Mouse (Mus musculus): ENCODE measurements around the gene Adat1. TPM values are rescaled to one million over a fixed set of nuclear protein-coding genes. Genes with fewer than 3 reads are reported as not detected.

Gene Adat1
- polyA plus RNA-seq, 1 experiment from 2014 or later: 14.0 TPM

DNA sequence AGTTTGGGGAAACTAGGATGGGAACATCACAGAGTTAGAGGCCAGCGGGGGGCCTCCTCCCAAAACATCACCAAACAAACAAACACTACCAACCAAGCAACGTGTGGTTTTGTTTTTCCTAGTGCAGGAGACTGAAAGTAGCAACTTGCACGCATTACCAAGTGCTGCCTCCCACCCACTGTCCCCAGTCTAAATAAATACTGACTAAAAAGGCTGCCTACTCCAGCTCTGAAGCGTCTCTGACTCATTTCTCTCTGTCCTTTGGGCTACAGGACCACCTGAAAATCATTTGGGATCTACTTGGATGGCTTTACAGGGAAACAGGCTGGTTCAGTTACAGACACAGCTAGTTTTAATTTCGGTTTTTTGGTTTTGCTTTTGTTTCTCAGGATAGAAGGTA is 27.8 kb downstream of the Adat1 start:
- Histone ChIP-seq H3K4me2 (replicated peaks; ENCODE audit: low read depth, low read length) (no peak overlapping the region), H3K27me3 (ENCODE audit: control insufficient read depth, insufficient read depth, low read length) (no peaks in the 10 kb centered on the region)
- no peak for DNase-seq (ENCODE audit: low spot score)

DNA sequence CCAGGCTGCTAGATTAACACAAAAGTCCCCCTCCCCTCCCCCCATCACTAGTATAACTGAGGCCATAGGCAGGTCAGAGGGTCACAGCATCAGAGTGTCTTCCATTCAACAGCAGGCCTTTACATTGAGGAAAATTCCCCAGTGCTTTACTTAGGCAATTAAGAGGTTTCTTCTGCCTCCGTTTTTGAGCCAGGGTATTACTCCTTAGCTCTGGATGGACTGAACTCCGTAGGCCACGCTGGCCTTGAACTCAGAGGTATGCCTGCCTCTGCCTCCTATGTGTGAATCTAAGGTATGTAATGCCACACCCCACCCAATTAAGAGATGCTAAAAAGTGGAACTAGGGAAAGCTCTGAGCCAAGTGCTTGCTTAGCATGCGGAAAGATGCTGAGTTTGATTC is 28.6 kb downstream of the Adat1 start:
- ATAC-seq (ENCODE audit: low FRiP score): no peak
- 83% methylated on average over 4 of the region's 4 CpGs for WGBS
- no peaks in the 10 kb centered on the region for H3K27me3 ChIP-seq (ENCODE audit: control insufficient read depth, insufficient read depth, low read length)

More for the DNA sequence above, 27.8 kb downstream of the Adat1 start:
- Histone ChIP-seq H3K4me3 (ENCODE audit: low read depth, low read length) (no peak overlapping the region), H3K4me1 (replicated peaks; ENCODE audit: control insufficient read depth, insufficient read depth, low read length) (no peaks in the 10 kb centered on the region), H3K36me3 (ENCODE audit: control insufficient read depth, insufficient read depth, low read length) (no peaks in the 10 kb centered on the region), H3K9ac (ENCODE audit: low read depth, low read length) (no peak overlapping the region), H3K9me3 (ENCODE audit: control insufficient read depth, low read length) (no peaks in the 10 kb centered on the region), H3K27ac (ENCODE audit: low read depth, low read length) (no peak overlapping the region)
- 56% methylated on average over 5 of the region's 5 CpGs for WGBS
- ATAC-seq (ENCODE audit: low FRiP score): no peak

DNA sequence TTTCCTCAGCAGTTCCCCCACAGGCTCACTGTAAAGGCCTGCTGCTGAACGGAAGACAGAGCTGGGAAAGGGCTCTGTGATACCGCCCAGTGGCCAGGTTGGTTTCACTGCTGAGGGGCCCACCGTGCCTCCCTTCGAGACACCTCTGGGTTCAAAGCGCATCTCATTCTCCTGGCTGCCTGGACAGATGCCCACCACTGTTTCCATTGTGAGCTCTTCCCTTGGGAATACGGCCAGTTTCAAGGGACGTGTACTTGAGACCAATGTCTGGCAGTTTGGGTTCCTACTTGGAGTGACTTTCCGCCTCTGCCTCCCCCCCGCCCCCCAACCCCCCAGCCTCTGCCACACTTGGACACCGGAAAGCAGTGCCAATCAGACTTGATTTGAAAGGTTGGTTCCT is 29.0 kb downstream of the Adat1 start:
- no peak overlapping the region for H3K27ac ChIP-seq (ENCODE audit: low read depth, low read length)
- H3K4me2 ChIP-seq (replicated peaks; ENCODE audit: low read depth, low read length): no peak overlapping the region
- no peaks in the 10 kb centered on the region for H3K9me3 ChIP-seq (ENCODE audit: control insufficient read depth, low read length)
- H3K4me1 ChIP-seq (replicated peaks; ENCODE audit: control insufficient read depth, insufficient read depth, low read length): no peaks in the 10 kb centered on the region
- H3K9ac ChIP-seq (ENCODE audit: low read depth, low read length): no peak overlapping the region
- no peaks in the 10 kb centered on the region for H3K27me3 ChIP-seq (ENCODE audit: control insufficient read depth, insufficient read depth, low read length)
- WGBS: 69% methylated on average over 10 of the region's 10 CpGs
- no peak overlapping the region for H3K4me3 ChIP-seq (ENCODE audit: low read depth, low read length)
- DNase-seq (ENCODE audit: low spot score): no peak
- H3K36me3 ChIP-seq (ENCODE audit: control insufficient read depth, insufficient read depth, low read length): no peaks in the 10 kb centered on the region
- no peak for ATAC-seq (ENCODE audit: low FRiP score)

More for the DNA sequence above, 28.6 kb downstream of the Adat1 start:
- Histone ChIP-seq H3K9me3 (ENCODE audit: control insufficient read depth, low read length) (no peaks in the 10 kb centered on the region), H3K36me3 (ENCODE audit: control insufficient read depth, insufficient read depth, low read length) (no peaks in the 10 kb centered on the region), H3K4me3 (ENCODE audit: low read depth, low read length) (no peak overlapping the region), H3K27ac (ENCODE audit: low read depth, low read length) (no peak overlapping the region), H3K9ac (ENCODE audit: low read depth, low read length) (no peak overlapping the region), H3K4me1 (replicated peaks; ENCODE audit: control insufficient read depth, insufficient read depth, low read length) (no peaks in the 10 kb centered on the region), H3K4me2 (replicated peaks; ENCODE audit: low read depth, low read length) (no peak overlapping the region)
- DNase-seq (ENCODE audit: low spot score): no peak

GRCm38 (mm10) chr8:111962589-111962988 is 29.5 kb downstream of the Adat1 start:
- no peak for DNase-seq (ENCODE audit: low spot score)
- H3K4me3 ChIP-seq (ENCODE audit: low read depth, low read length): no peak overlapping the region
- ATAC-seq (ENCODE audit: low FRiP score): no peak
- no peaks in the 10 kb centered on the region for H3K36me3 ChIP-seq (ENCODE audit: control insufficient read depth, insufficient read depth, low read length)
- no peaks in the 10 kb centered on the region for H3K4me1 ChIP-seq (replicated peaks; ENCODE audit: control insufficient read depth, insufficient read depth, low read length)
- WGBS: 75% methylated on average over 1 of the region's 1 CpGs
- H3K9me3 ChIP-seq (ENCODE audit: control insufficient read depth, low read length): no peaks in the 10 kb centered on the region
- H3K27me3 ChIP-seq (ENCODE audit: control insufficient read depth, insufficient read depth, low read length): no peaks in the 10 kb centered on the region
- H3K27ac ChIP-seq (ENCODE audit: low read depth, low read length): no peak overlapping the region
- H3K4me2 ChIP-seq (replicated peaks; ENCODE audit: low read depth, low read length): no peak overlapping the region
- H3K9ac ChIP-seq (ENCODE audit: low read depth, low read length): no peak overlapping the region

- ATAC-seq (ENCODE audit: low FRiP score) (peak; percentile 27; the same call in 1 of the 2 replicates), DNase-seq (ENCODE audit: low spot score) (no peak)
- WGBS: 72% methylated on average over 3 of the region's 3 CpGs
- H3K36me3 ChIP-seq (ENCODE audit: control insufficient read depth, insufficient read depth, low read length): 0 out of 2 replicates have a peak, but pooled peaks cover 2% of the 10 kb centered on the region
- H3K4me2 ChIP-seq (replicated peaks; ENCODE audit: low read depth, low read length): no peak overlapping the region
- no peaks in the 10 kb centered on the region for H3K9me3 ChIP-seq (ENCODE audit: control insufficient read depth, low read length)
- no peaks in the 10 kb centered on the region for H3K4me1 ChIP-seq (replicated peaks; ENCODE audit: control insufficient read depth, insufficient read depth, low read length)
- no peak overlapping the region for H3K9ac ChIP-seq (ENCODE audit: low read depth, low read length)
- H3K27ac ChIP-seq (ENCODE audit: low read depth, low read length): no peak overlapping the region
- no peak overlapping the region for H3K4me3 ChIP-seq (ENCODE audit: low read depth, low read length)
- H3K27me3 ChIP-seq (ENCODE audit: control insufficient read depth, insufficient read depth, low read length): no peaks in the 10 kb centered on the region
Observed at GRCm38 (mm10) chr8:111961330-111961729, 30.8 kb downstream of the Adat1 start.

DNA sequence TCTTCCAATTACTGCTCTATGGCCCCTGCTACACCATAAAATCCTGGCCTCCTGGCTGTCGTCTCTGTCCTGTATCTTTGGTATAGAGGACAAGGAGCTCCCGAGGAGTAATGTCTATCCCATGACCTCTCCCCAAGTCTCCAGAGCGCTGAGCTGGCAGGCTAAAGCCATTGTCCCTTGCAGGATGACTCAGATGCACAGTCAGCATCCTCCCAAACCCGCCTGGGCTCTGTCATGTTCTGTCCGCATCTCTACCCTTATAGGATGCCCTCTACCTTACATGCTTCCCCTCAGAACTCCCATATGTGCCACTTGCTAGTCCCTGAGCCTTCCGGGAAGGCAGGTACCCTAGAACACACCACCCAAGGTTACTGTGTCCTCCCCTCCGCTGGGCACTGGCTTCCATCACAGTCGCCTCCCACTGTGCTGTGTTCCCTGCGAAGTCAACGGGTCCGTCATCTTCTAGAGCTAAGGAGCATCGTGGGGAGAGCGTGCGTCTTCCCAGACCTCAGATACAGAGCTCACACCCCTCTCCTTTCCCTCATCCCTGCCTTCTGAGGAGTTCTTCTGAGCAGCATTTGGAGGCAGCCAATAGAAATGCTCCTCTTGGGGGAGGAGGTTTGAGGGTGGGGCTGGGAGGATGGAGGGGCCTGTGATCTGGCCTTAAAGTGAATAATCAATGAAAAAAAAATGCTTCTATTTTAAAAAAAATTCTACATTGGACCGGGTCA is 31.3 kb downstream of the Adat1 start:
- 78% methylated on average over 15 of the region's 15 CpGs for WGBS

GRCm38 (mm10) chr8:111957231-111957630 is 34.9 kb downstream of the Adat1 start:
- no peaks in the 10 kb centered on the region for H3K4me1 ChIP-seq (replicated peaks; ENCODE audit: control insufficient read depth, insufficient read depth, low read length)
- no peak for DNase-seq (ENCODE audit: low spot score)
- 94% methylated on average over 2 of the region's 2 CpGs for WGBS
- H3K4me3 ChIP-seq (ENCODE audit: low read depth, low read length): no peak overlapping the region
- H3K27me3 ChIP-seq (ENCODE audit: control insufficient read depth, insufficient read depth, low read length): no peaks in the 10 kb centered on the region
- H3K9me3 ChIP-seq (ENCODE audit: control insufficient read depth, low read length): no peaks in the 10 kb centered on the region
- no peak overlapping the region for H3K27ac ChIP-seq (ENCODE audit: low read depth, low read length)
- H3K4me2 ChIP-seq (replicated peaks; ENCODE audit: low read depth, low read length): no peak overlapping the region
- ATAC-seq (ENCODE audit: low FRiP score): no peak
- H3K36me3 ChIP-seq (ENCODE audit: control insufficient read depth, insufficient read depth, low read length): peaks cover 10% of the 10 kb centered on the region
- no peak overlapping the region for H3K9ac ChIP-seq (ENCODE audit: low read depth, low read length)

More for the DNA sequence above, 31.3 kb downstream of the Adat1 start:
- H3K4me1 ChIP-seq (replicated peaks; ENCODE audit: control insufficient read depth, insufficient read depth, low read length): no peaks in the 10 kb centered on the region
- DNase-seq (ENCODE audit: low spot score) (no peak), ATAC-seq (ENCODE audit: low FRiP score) (peak; percentile 30; the same call in 1 of the 2 replicates)
- no peak overlapping the region for H3K9ac ChIP-seq (ENCODE audit: low read depth, low read length)
- H3K27me3 ChIP-seq (ENCODE audit: control insufficient read depth, insufficient read depth, low read length): no peaks in the 10 kb centered on the region
- H3K36me3 ChIP-seq (ENCODE audit: control insufficient read depth, insufficient read depth, low read length): 0 out of 2 replicates have a peak, but pooled peaks cover 2% of the 10 kb centered on the region
- H3K9me3 ChIP-seq (ENCODE audit: control insufficient read depth, low read length): no peaks in the 10 kb centered on the region
- no peak overlapping the region for H3K4me3 ChIP-seq (ENCODE audit: low read depth, low read length)
- no peak overlapping the region for H3K4me2 ChIP-seq (replicated peaks; ENCODE audit: low read depth, low read length)
- H3K27ac ChIP-seq (ENCODE audit: low read depth, low read length): no peak overlapping the region

DNA sequence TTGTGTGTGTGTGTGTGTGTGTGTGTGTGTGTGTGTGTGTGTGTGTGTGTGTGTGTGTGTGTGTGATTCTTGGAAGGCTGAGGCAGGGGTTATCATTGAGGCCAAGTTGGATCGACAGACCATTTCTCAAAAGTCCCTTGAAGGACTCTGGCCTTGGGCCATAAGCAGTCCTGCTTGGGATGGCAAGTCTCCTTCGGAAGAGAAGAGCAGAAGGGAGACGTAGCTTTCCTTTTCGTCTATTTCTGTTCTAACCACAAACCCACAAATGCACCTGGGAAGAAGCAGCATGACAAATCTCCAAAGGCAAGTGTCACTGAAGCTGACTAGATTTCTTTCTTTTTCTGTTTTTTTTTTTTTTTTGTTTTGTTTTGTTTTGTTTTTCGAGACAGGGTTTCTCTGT is 36.2 kb downstream of the Adat1 start:
- Histone ChIP-seq H3K4me1 (replicated peaks; ENCODE audit: control insufficient read depth, insufficient read depth, low read length) (no peaks in the 10 kb centered on the region), H3K9me3 (ENCODE audit: control insufficient read depth, low read length) (no peaks in the 10 kb centered on the region), H3K4me2 (replicated peaks; ENCODE audit: low read depth, low read length) (no peak overlapping the region), H3K27me3 (ENCODE audit: control insufficient read depth, insufficient read depth, low read length) (no peaks in the 10 kb centered on the region), H3K4me3 (ENCODE audit: low read depth, low read length) (no peak overlapping the region), H3K27ac (ENCODE audit: low read depth, low read length) (no peak overlapping the region), H3K36me3 (ENCODE audit: control insufficient read depth, insufficient read depth, low read length) (peaks cover 10% of the 10 kb centered on the region), H3K9ac (ENCODE audit: low read depth, low read length) (no peak overlapping the region)
- DNase-seq (ENCODE audit: low spot score) (no peak), ATAC-seq (ENCODE audit: low FRiP score) (no peak)
- 93% methylated on average over 5 of the region's 5 CpGs for WGBS
